Mouse (Mus musculus): ENCODE measurements around the gene St3gal2.
A peak's percentile ranks its signal among the peaks of the same experiment; 100 is the strongest.
"Not testable (repeated sequence)": the region's sequence is repeated elsewhere in the genome, so short reads cannot be mapped to it uniquely, and the experiment has no call there.

Gene St3gal2

DNA sequence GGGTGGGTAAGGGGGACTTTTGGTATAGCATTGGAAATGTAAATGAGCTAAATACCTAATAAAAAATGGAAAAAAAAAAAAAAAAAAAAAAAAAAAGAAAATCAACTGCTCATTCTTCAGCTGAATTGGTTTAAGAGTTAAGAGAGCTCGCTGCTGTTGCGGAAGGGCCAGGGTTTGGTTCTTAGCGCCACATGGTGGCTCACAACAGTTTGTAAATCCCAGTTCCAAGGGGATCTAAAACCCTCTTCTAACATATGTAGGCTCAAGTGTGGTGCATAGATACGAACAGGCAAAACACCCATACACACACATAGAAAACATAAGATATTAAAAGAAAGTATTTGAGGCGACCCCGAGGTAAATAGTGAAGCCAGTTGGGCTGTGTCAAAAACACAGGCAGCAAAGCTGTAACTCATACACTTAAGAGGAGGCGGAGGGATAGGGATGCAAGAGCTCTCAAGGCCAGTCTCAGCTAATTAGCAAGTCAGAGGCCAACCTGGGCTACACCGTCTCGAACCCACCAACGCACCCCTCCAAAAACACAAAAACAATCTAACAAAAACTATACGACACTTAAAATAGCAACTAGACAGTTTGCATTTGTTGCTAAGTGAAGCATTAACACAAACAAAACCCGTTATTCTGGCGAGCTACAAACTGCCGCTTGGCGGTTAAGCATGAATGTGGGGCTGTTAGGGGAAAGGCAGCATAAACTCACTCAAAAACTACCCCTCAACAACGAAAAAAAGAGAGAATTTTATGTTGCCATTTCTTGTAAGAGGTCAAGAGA is 77.1 kb downstream of the St3gal2 start:
- DNase-seq = no peak

DNA sequence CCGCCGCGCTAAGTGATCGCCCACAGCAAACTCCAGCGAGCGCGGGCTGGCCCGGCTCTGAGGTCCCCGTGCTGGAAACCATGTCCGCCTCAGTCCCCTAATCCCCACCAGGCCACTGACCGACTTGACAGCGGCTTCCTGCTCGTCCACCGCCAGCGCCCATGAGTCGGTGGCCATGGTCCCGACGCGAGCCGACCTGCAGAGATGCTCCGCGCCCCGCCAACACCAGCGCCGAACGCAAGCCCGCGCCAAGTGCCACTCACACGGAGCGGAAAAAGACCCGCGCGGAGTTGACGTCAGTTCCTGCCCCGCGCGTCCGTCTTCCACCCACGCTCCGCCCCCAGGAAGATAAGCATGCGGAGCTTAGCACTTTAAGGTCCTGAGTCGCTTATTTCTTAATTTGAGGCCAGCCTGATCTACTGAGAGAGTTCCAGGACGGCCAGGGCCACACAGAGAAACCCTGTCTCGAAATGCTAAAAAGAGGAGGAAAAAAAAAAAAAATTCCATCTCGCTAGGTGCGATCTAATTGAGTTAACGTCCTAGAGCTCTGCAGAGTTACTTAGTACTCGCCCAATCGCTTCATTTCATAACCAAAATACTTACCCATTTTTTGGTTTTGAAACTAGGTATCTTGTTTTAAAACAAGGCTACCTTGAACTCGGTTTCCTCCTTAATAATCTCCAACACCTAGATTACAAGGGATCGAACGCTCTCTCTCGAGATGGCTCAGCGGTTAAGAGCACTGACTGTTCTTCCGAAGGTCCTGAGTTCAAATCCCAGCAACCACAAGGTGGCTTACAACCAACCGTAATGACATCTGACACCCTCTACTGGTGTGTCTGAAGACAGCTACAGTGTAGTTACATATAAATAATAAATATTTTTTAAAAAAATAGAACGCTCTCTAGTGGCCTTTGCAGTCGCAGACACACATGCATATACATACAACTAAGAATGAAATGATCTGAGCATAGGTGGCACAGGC is 78.1 kb downstream of the St3gal2 start, which contains the start of gene Ddx19a:
Gene Ddx19a, minus strand, starts transcription at position 254 of the 985 bp plus-strand sequence.
- DNase-seq = peak; percentile 88 to 91

DNA sequence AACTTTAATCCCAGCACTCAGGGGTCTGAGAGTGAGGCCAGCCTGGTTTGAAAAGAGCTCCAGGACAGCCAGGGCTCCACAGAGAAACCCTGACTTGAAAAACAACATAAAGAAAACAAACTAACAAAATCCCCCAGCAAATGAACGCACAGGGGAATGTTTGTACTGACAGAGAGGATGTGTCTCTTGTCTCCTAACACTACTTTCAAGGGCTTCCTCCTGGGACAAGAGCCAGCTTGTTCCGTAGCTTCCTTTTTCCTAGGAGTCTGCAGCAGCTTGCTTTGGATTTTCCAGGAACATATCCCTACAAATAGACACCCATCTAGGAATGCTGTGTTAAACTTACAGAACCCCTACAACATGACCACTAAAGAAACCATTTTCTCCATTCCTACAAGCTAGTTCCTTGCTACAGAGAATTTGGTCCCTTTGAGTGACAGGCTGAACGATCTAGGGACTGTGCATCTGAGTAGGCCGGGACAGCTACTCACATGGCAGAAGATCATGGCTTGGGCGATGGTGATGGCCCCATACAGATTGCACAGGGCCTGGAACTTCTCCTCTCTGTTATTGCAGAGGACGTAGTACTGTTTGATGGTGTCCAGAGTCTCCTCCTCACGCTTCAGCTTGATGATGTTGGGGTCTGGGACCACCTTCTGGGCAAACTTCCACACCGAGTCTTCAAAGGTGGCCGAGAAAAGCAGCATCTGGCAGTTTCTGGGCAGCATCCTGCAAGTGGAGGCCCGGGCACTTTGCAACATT is 90.7 kb downstream of the St3gal2 start:
- DNase-seq = not testable (repeated sequence)
